Mouse (Mus musculus) liver, embryonic 13.5 days (tissue): ENCODE results near the gene Rab11fip5. TPM values are rescaled to one million over a fixed set of nuclear protein-coding genes. Genes with fewer than 3 reads are reported as not detected.

Experiments
- ATAC-seq: fragments of 200-750 bp; cut with Nextera tagmentation; 2 replicates; pipeline ENCODE4 v1.8.0; 2017; ENCODE audit warnings: low read depth, mild to moderate bottlenecking, moderate number of reproducible peaks, moderate library complexity
- DNase-seq: peaks from one replicate; pipeline ENCODE4 v3.0.0; 2022
- H3K27ac ChIP-seq: fragments of 300-500 bp; sonication (generic); 2 replicates; pipeline ENCODE4 v1.5.1; 2015; ENCODE audit warnings: moderate library complexity, mild to moderate bottlenecking, inconsistent platforms
- H3K27me3 ChIP-seq: fragments of 300-500 bp; sonication (generic); 2 replicates; pipeline ENCODE4 v1.6.1; 2015; ENCODE audit warnings: mild to moderate bottlenecking, inconsistent platforms
- H3K36me3 ChIP-seq: fragments of 300-500 bp; sonication (generic); 2 replicates; pipeline ENCODE4 v1.6.1; 2015; ENCODE audit warnings: mild to moderate bottlenecking, inconsistent platforms
- H3K4me1 ChIP-seq: fragments of 300-500 bp; sonication (generic); replicated peaks from 2 replicates; pipeline ENCODE4 v1.6.1; 2015; ENCODE audit warnings: inconsistent platforms
- H3K4me2 ChIP-seq: fragments of 300-500 bp; sonication (generic); 2 replicates; pipeline ENCODE4 v1.6.1; 2015; ENCODE audit warnings: inconsistent platforms, mild to moderate bottlenecking, moderate library complexity
- H3K4me3 ChIP-seq: fragments of 300-500 bp; sonication (generic); replicated peaks from 2 replicates; pipeline ENCODE4 v1.5.1; 2015; ENCODE audit warnings: mild to moderate bottlenecking, inconsistent platforms
- H3K9ac ChIP-seq: fragments of 300-500 bp; sonication (generic); 2 replicates; pipeline ENCODE4 v1.6.1; 2015; ENCODE audit warnings: mild to moderate bottlenecking, inconsistent platforms
- H3K9me3 ChIP-seq: fragments of 300-500 bp; sonication (generic); replicated peaks from 2 replicates; pipeline ENCODE4 v1.6.1; 2016; ENCODE audit warnings: inconsistent platforms
- WGBS: fragments of 180-500 bp; shearing (Covaris S2); methylation state at CpG from one replicate; pipeline ENCODE4 v1.1.7; 2015; ENCODE audit not compliant: insufficient replicate concordance; 5-methylcytosine and 5-hydroxymethylcytosine counted together
- polyA plus RNA-seq: library from polyadenylated mRNA; unstranded; fragments of >200 nt; fragmentation: Nextera tagmentation; extraction: Ambion mirVana; gene quantifications from 2 replicates; pipeline ENCODE4 v1.2.1, GENCODE M21; 2015

The Rab11fip5 gene
- polyA plus RNA-seq, 1 experiment from 2014 or later = 0.71 TPM

DNA sequence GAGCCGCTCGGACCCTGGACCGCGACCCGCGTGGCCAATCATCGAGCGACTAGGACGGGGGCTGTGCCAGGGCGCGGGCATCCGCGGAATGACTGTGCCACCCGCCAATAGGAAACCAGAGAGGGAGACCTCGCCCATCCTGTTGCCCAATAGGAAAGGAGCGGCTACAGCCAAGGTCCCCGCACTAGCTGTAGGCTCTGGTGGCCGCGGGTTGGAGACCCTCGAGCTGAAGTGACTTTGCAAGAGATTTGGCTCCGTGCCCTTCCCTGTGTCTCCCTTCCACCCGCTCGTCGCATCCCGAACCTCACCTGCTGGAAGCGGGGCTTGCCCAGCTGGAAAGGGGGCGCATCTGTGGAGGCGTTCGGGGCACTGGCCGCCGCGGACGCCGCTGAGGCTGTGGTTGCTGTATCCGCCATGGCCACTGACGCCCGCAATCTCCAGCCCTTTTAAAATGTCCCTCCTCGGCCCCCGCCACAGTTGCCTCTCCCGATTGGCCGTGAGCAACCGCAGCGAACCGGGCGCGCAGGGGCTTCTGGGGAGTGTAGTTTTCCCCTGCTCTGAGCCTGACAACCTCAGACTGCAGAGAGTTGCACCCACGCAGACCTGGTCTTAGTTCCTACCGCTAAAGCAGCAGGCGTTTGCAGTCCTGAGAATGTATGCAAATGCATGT lies 41.3 kb downstream of the Rab11fip5 start, which contains the start of gene Sfxn5:
Gene Sfxn5, minus strand, starts transcription at position 423 of the 670 bp plus-strand sequence.
- DNase-seq = peak; percentile 83
- H3K9ac ChIP-seq = peak within 1 kb of the TSS; percentile 73
- peak within 1 kb of the TSS; percentile 96 for H3K4me2 ChIP-seq
- no peaks in the 10 kb centered on the region for H3K36me3 ChIP-seq
- peak; percentile 94 for ATAC-seq
- H3K27ac ChIP-seq = peak within 1 kb of the TSS; percentile 78
- no peaks in the 10 kb centered on the region for H3K9me3 ChIP-seq
- H3K4me3 ChIP-seq = peak within 1 kb of the TSS; percentile 70
- H3K4me1 ChIP-seq = peaks cover 16% of the 10 kb centered on the region
- WGBS = under 1% methylated on average over 49 of the region's 49 CpGs
- H3K27me3 ChIP-seq = peaks cover 31% of the 10 kb centered on the region

DNA sequence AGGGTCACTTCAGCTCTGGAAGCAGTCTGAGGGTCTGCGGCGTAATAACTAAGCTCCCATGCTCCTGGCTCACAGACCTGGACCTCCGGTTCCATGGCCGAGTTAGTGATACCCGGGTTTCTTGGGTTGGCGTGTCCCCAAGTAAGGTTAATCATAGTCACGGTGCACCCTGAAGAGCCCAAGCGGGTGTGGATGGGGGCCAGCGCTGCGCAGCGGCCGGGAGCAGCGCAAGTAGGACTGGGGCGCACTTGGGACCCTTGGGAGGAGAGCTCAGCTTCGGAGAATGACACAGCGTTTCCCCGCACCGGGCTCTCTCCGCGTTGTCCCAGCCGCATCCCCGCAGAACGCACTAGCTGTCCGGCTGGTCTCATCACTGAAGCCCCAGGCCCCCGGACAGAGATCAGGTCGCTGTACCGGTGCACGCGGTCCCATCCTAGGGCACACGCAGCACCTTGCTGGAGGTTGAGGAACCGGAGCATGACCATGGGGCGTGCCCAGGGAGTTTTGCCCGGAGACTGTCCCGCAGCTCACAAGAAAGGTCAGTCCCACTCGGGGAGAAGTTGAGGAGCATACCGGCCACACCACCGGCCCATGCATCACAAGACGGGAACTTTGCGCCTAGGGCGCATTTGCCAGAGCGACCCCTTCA lies 42.0 kb downstream of the Rab11fip5 start:
- no peak for DNase-seq

DNA sequence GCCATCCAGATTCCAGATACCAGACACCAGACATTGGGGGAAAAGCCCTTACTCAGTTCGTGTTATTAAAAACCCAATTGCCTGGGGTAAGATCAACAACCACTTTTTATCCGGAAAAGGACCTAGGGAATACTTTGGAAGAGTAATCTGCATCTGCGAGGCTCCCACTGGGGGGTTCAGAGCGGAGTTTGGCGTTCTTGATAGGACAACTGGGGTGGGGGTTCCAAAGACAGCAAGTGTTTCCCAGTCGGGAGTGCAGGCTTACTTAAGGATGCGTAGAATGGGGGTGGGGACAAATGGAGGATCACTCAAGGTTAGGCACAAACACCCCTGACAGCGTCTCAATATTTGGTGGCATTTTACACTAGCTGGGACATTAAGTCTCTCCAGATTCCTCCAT lies 42.7 kb downstream of the Rab11fip5 start:
- no peak overlapping the region for H3K27ac ChIP-seq
- DNase-seq = no peak
- 39% methylated on average over 8 of the region's 8 CpGs for WGBS
- ATAC-seq = no peak
- H3K4me1 ChIP-seq = peaks cover 16% of the 10 kb centered on the region
- peaks cover 27% of the 10 kb centered on the region for H3K27me3 ChIP-seq
- H3K9me3 ChIP-seq = no peaks in the 10 kb centered on the region
- H3K9ac ChIP-seq = no peak overlapping the region
- peak overlapping the region; percentile 96 for H3K4me2 ChIP-seq
- H3K36me3 ChIP-seq = no peaks in the 10 kb centered on the region
- peak overlapping the region; percentile 70; the same call in 1 of the 2 replicates for H3K4me3 ChIP-seq

More for the DNA sequence above, 42.0 kb downstream of the Rab11fip5 start:
- Histone ChIP-seq H3K4me1 (peaks cover 16% of the 10 kb centered on the region), H3K27me3 (peaks cover 30% of the 10 kb centered on the region), H3K27ac (no peak overlapping the region), H3K36me3 (no peaks in the 10 kb centered on the region), H3K9me3 (no peaks in the 10 kb centered on the region), H3K4me3 (peak overlapping the region; percentile 70), H3K4me2 (peak overlapping the region; percentile 96), H3K9ac (peak overlapping the region; percentile 73)
- ATAC-seq = peak; percentile 35
- WGBS = under 1% methylated on average over 41 of the region's 41 CpGs

DNA sequence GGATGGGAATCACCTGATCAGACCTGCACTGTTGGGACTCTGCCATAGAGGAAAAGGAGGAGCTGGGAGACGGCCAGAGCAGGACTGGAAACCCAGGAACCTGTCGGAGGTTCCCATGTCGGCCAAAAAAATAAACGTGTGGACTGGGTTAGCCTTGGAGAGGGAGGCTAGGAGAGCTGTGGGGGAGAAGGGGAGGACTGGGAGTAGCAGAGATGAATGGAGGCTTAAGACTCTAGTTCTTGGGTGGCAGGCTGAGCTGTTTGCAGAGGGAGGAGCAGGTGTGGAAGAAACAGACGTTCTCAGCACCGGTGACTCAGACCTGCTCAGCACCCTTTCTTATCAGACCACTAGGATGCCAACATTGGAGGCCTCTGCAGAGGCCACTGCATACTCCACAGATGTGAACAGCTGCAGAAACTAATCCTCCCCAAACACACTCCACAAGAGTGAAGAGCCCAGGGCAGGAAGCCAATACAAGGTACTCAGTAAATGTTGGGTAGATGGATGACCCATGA lies 43.2 kb downstream of the Rab11fip5 start:
- Histone ChIP-seq H3K36me3 (no peaks in the 10 kb centered on the region), H3K4me3 (no peak overlapping the region), H3K4me2 (no peak overlapping the region), H3K27ac (no peak overlapping the region), H3K9ac (no peak overlapping the region), H3K9me3 (no peaks in the 10 kb centered on the region), H3K27me3 (peaks cover 23% of the 10 kb centered on the region), H3K4me1 (peaks cover 16% of the 10 kb centered on the region)
- DNase-seq (no peak), ATAC-seq (no peak)
- 32% methylated on average over 6 of the region's 6 CpGs for WGBS

DNA sequence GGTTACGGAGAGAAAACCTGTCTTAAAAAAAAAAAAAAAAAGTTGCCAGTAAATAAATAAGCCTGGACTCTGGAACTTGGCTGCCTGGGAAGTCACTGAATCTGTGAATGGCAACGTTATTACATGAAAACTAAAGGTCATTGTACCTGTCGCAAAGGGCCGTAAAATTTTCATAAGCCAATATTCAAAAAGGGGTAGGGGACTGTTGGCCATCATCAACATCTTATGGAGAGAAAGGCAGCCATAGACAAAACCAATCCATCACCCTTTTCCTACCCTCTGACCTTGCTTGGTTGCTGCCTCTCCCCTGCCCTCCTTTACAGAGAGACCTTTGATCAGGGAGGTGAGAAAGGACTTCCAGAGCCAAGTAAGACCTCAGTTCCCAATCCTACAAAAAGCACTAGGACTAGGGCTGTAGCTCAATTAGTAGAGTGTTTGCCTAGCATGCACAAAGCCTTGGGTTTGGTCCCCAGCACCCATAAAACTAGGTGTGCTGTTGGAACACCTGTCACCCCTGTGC lies 44.7 kb downstream of the Rab11fip5 start:
- peaks cover 20% of the 10 kb centered on the region for H3K27me3 ChIP-seq

DNA sequence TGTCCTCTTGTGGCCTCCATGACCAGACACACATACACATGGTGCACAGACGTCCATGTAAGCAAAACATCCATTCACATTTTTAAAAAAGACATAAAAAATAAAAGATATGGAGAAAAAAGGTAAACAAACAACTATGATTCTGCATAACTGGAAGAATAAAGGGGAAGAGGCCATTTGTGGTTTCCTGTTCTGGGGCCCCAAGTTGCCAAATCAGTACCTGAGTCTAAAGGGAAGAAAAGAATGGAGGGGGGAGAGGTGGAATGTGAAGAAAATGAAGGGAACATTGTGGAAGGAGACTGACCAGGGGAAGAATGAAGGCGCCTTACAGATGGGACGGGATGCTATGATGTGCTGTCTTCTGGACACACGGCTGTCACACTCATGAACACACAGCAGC lies 47.9 kb downstream of the Rab11fip5 start:
- Histone ChIP-seq H3K9me3 (no peaks in the 10 kb centered on the region), H3K9ac (no peak overlapping the region), H3K4me1 (peaks cover 4% of the 10 kb centered on the region), H3K27ac (no peak overlapping the region), H3K4me3 (no peak overlapping the region), H3K36me3 (no peaks in the 10 kb centered on the region), H3K4me2 (no peak overlapping the region), H3K27me3 (peaks cover 9% of the 10 kb centered on the region)
- DNase-seq = no peak
- no peak for ATAC-seq
- 56% methylated on average over 4 of the region's 4 CpGs for WGBS

More for the DNA sequence above, 44.7 kb downstream of the Rab11fip5 start:
- Histone ChIP-seq H3K27ac (no peak overlapping the region), H3K4me3 (no peak overlapping the region), H3K9me3 (no peaks in the 10 kb centered on the region), H3K36me3 (no peaks in the 10 kb centered on the region), H3K4me2 (no peak overlapping the region), H3K9ac (no peak overlapping the region), H3K4me1 (peaks cover 19% of the 10 kb centered on the region)
- WGBS = 74% methylated on average over 4 of the region's 4 CpGs
- DNase-seq (no peak), ATAC-seq (no peak)

DNA sequence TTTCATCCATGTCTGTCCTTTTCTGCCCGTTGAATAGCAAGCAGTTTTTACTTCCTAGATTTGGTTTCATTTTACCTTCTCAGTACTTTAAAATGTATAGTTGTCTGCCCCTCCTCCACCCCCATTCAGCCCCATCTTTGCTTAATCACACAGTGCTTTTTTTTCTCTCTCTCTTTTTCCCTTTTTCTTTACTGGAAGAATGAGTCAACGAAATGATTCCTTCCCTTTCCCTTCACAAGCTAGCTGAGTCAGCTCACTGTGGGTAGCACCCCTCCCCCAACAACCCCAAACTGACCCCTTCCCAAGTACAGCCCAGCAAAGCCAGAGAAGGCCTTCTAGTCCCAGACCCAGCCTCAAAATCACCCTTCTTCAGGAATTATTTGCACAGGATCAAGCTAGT lies 49.3 kb downstream of the Rab11fip5 start:
- Histone ChIP-seq H3K4me3 (no peak overlapping the region), H3K9me3 (no peaks in the 10 kb centered on the region), H3K4me1 (0 out of 2 replicates have a peak, but pooled peaks cover 2% of the 10 kb centered on the region), H3K36me3 (no peaks in the 10 kb centered on the region), H3K4me2 (no peak overlapping the region), H3K27me3 (no peaks in the 10 kb centered on the region), H3K9ac (no peak overlapping the region), H3K27ac (no peak overlapping the region)
- no peak for DNase-seq
- 19% methylated on average over 2 of the region's 2 CpGs for WGBS
- ATAC-seq = no peak

DNA sequence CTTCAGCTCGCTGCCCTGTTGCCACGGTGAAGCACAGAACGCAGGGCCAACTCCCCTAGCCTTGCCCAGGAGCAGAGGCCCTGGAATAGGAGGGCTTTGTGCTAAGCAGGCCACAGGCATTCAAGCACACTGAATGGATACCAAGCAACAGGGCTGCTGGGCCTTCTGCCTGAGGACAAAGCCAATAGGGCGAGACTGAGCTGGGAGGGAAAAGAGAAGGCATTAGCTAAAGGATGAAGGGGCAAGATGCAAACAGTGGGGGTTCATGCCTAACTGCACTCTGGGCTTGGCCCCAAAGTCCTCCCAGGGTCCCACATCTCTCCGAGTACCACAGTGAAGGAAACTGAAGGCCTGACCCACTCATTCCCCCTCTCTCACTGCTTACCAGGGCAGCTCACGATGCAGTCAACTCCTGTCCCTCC lies 54.0 kb downstream of the Rab11fip5 start:
- 69% methylated on average over 6 of the region's 6 CpGs for WGBS
- ATAC-seq = no peak

DNA sequence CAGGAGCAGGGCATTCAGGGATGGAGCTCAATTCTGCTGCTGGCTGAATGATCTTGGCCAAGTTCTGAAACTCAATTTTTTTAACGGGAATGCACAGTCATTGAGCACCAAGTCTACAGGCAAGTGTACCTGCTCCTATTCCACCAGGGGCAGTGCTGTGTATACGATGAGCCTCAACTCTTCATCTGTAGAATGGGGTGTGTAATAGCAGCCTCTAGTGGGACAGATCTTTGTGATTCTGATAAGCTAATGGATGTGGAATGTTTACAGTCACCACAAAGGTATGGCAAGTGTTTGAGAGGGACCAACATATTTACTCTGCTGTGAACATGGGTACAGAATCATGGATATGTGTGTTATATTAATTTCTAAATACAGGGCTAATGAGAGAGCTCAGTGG lies 58.2 kb downstream of the Rab11fip5 start:
- DNase-seq = no peak
- no peak for ATAC-seq
- 69% methylated on average over 2 of the region's 2 CpGs for WGBS
- no peak overlapping the region for H3K27ac ChIP-seq
- no peaks in the 10 kb centered on the region for H3K4me1 ChIP-seq
- no peak overlapping the region for H3K4me2 ChIP-seq
- no peak overlapping the region for H3K9ac ChIP-seq
- no peaks in the 10 kb centered on the region for H3K9me3 ChIP-seq
- no peak overlapping the region for H3K4me3 ChIP-seq
- no peaks in the 10 kb centered on the region for H3K27me3 ChIP-seq
- H3K36me3 ChIP-seq = no peaks in the 10 kb centered on the region

More for the DNA sequence above, 54.0 kb downstream of the Rab11fip5 start:
- no peaks in the 10 kb centered on the region for H3K36me3 ChIP-seq
- no peaks in the 10 kb centered on the region for H3K27me3 ChIP-seq
- no peak overlapping the region for H3K4me2 ChIP-seq
- no peak overlapping the region for H3K4me3 ChIP-seq
- H3K4me1 ChIP-seq = 0 out of 2 replicates have a peak, but pooled peaks cover 2% of the 10 kb centered on the region
- DNase-seq = no peak
- no peaks in the 10 kb centered on the region for H3K9me3 ChIP-seq
- H3K27ac ChIP-seq = no peak overlapping the region
- H3K9ac ChIP-seq = no peak overlapping the region

DNA sequence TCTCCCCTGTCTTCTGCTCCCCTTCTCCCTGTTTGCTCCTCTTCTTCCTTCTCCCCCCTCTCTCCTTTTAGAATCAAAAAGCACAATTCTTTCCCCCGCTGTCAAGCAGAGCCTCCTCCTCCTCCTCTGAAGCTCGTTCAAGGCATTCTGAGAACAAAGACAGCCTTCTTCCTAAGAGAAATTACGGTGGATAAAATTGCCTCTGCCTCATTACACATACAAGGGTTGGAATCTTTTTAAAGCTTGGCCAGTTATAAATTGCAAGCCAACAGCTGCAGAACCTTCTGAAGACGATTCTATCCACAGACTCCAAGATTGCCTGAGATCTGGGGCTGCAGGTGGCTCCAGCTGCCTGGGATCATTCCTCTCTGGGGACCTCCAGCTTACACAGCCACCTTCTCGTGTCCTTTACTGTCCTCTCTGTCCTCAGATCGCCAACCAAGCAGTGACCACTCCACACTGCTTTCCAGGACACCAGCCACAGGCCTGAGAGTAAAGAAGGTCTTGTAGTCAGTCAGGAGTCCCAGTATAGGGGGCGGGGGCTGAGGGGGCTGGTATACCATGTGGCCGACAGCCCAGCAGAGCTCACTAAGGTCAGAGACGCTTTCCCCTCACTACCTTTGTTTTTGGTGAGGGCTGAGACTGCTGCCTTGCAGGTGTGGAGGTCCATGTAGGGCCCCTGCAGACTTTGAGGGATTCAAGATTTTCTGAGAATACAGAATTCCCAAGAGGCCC lies 60.2 kb downstream of the Rab11fip5 start:
- H3K27ac ChIP-seq = no peak overlapping the region
- no peaks in the 10 kb centered on the region for H3K4me1 ChIP-seq
- ATAC-seq (no peak), DNase-seq (no peak)
- H3K4me2 ChIP-seq = no peak overlapping the region
- H3K27me3 ChIP-seq = no peaks in the 10 kb centered on the region
- no peaks in the 10 kb centered on the region for H3K36me3 ChIP-seq
- 60% methylated on average over 9 of the region's 9 CpGs for WGBS
- H3K9ac ChIP-seq = no peak overlapping the region
- H3K9me3 ChIP-seq = no peaks in the 10 kb centered on the region
- H3K4me3 ChIP-seq = no peak overlapping the region

DNA sequence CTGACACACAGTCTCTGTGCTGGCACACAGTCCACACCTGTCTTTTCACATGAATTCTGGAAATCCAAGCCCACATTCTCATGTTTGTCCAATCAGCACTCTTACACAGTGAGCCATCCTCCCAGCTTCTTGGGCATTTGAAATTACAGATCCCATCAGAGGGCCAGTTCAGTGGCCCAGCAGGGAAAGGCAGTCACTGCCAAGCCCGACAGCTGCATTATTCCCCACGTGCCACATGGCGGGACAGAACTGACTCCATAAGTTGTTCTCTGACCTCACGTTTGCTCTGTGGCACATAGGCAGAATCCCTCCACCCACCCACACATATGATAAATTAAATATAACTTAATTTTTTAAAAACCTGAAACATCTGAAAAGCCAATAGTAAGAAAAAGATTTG lies 66.5 kb downstream of the Rab11fip5 start:
- Histone ChIP-seq H3K27me3 (no peaks in the 10 kb centered on the region), H3K36me3 (no peaks in the 10 kb centered on the region), H3K4me3 (no peak overlapping the region), H3K4me1 (peaks cover 8% of the 10 kb centered on the region; the same call in 1 of the 2 replicates), H3K9me3 (no peaks in the 10 kb centered on the region), H3K9ac (no peak overlapping the region), H3K4me2 (no peak overlapping the region), H3K27ac (no peak overlapping the region)
- DNase-seq = no peak
- 66% methylated on average over 4 of the region's 4 CpGs for WGBS
- no peak for ATAC-seq
